Mouse (Mus musculus): Measurements from ENCODE around the gene Fam133b. TPM values are rescaled to one million over a fixed set of nuclear protein-coding genes. Genes with fewer than 3 reads are reported as not detected.

Fam133b gene
- polyA plus RNA-seq, 1 experiment from 2014 or later: 25.0 TPM

- no peak overlapping the region for H3K9ac ChIP-seq
- 96% methylated on average over 7 of the region's 7 CpGs for WGBS
Measured at GRCm38 (mm10) chr5:3579066-3579465, 35.4 kb downstream of the Fam133b start.

GRCm38 (mm10) chr5:3595693-3596398 is 52.2 kb downstream of the Fam133b start, which contains the start of gene Pex1:
Gene Pex1, plus strand, starts transcription at chr5:3596066.
- Histone ChIP-seq H3K27me3 (ENCODE audit: control insufficient read depth, insufficient read depth, low read length) (no peaks in the 10 kb centered on the region), H3K9ac (peak within 1 kb of the TSS; percentile 83), H3K4me3 (replicated peaks; ENCODE audit: low read length) (peak within 1 kb of the TSS; percentile 88), H3K4me2 (replicated peaks) (peak within 1 kb of the TSS; percentile 89), H3K4me1 (replicated peaks; ENCODE audit: control insufficient read depth, insufficient read depth, low read length) (peaks cover 19% of the 10 kb centered on the region), H3K27ac (peak within 1 kb of the TSS; percentile 80), H3K36me3 (replicated peaks; ENCODE audit: control insufficient read depth, insufficient read depth) (peaks cover 19% of the 10 kb centered on the region), H3K9me3 (ENCODE audit: control insufficient read depth, low read length) (no peaks in the 10 kb centered on the region)
- DNase-seq (ENCODE audit: low spot score) (peak; percentile 97), ATAC-seq (ENCODE audit: low FRiP score) (peak; percentile 98)
- under 1% methylated on average over 50 of the region's 50 CpGs for WGBS

More at GRCm38 (mm10) chr5:3579066-3579465, 35.4 kb downstream of the Fam133b start:
- H3K4me1 ChIP-seq (replicated peaks; ENCODE audit: control insufficient read depth, insufficient read depth, low read length): no peaks in the 10 kb centered on the region
- H3K27ac ChIP-seq: no peak overlapping the region
- no peak overlapping the region for H3K4me3 ChIP-seq (replicated peaks; ENCODE audit: low read length)
- no peaks in the 10 kb centered on the region for H3K27me3 ChIP-seq (ENCODE audit: control insufficient read depth, insufficient read depth, low read length)
- H3K4me2 ChIP-seq (replicated peaks): no peak overlapping the region
- peaks cover 96% of the 10 kb centered on the region for H3K36me3 ChIP-seq (replicated peaks; ENCODE audit: control insufficient read depth, insufficient read depth)
- no peak for ATAC-seq (ENCODE audit: low FRiP score)
- H3K9me3 ChIP-seq (ENCODE audit: control insufficient read depth, low read length): no peaks in the 10 kb centered on the region
- DNase-seq (ENCODE audit: low spot score): no peak

GRCm38 (mm10) chr5:3596399-3596766 is 52.8 kb downstream of the Fam133b start, which contains the start of gene Rbm48:
Gene Rbm48, minus strand, starts transcription at chr5:3596585.
- Histone ChIP-seq H3K4me2 (replicated peaks) (peak within 1 kb of the TSS; percentile 89), H3K9ac (peak within 1 kb of the TSS; percentile 83), H3K4me3 (replicated peaks; ENCODE audit: low read length) (peak within 1 kb of the TSS; percentile 88), H3K4me1 (replicated peaks; ENCODE audit: control insufficient read depth, insufficient read depth, low read length) (peaks cover 19% of the 10 kb centered on the region), H3K27me3 (ENCODE audit: control insufficient read depth, insufficient read depth, low read length) (no peaks in the 10 kb centered on the region), H3K27ac (peak within 1 kb of the TSS; percentile 80), H3K36me3 (replicated peaks; ENCODE audit: control insufficient read depth, insufficient read depth) (peaks cover 14% of the 10 kb centered on the region), H3K9me3 (ENCODE audit: control insufficient read depth, low read length) (no peaks in the 10 kb centered on the region)
- ATAC-seq (ENCODE audit: low FRiP score) (peak; percentile 86), DNase-seq (ENCODE audit: low spot score) (peak; percentile 81)
- WGBS: under 1% methylated on average over 31 of the region's 31 CpGs

GRCm38 (mm10) chr5:3597171-3597570 is 53.5 kb downstream of the Fam133b start:
- H3K9ac ChIP-seq: peak overlapping the region; percentile 83
- DNase-seq (ENCODE audit: low spot score): no peak
- no peak overlapping the region for H3K27ac ChIP-seq
- H3K4me2 ChIP-seq (replicated peaks): peak overlapping the region; percentile 89
- peaks cover 6% of the 10 kb centered on the region for H3K36me3 ChIP-seq (replicated peaks; ENCODE audit: control insufficient read depth, insufficient read depth)
- peaks cover 19% of the 10 kb centered on the region for H3K4me1 ChIP-seq (replicated peaks; ENCODE audit: control insufficient read depth, insufficient read depth, low read length)
- no peaks in the 10 kb centered on the region for H3K27me3 ChIP-seq (ENCODE audit: control insufficient read depth, insufficient read depth, low read length)
- ATAC-seq (ENCODE audit: low FRiP score): no peak
- no peaks in the 10 kb centered on the region for H3K9me3 ChIP-seq (ENCODE audit: control insufficient read depth, low read length)
- peak overlapping the region; percentile 88 for H3K4me3 ChIP-seq (replicated peaks; ENCODE audit: low read length)

- peaks cover 19% of the 10 kb centered on the region for H3K4me1 ChIP-seq (replicated peaks; ENCODE audit: control insufficient read depth, insufficient read depth, low read length)
- H3K27me3 ChIP-seq (ENCODE audit: control insufficient read depth, insufficient read depth, low read length): no peaks in the 10 kb centered on the region
- H3K27ac ChIP-seq: no peak overlapping the region
- H3K4me3 ChIP-seq (replicated peaks; ENCODE audit: low read length): no peak overlapping the region
- H3K4me2 ChIP-seq (replicated peaks): no peak overlapping the region
- no peaks in the 10 kb centered on the region for H3K9me3 ChIP-seq (ENCODE audit: control insufficient read depth, low read length)
- 0 out of 2 replicates have a peak, but pooled peaks cover 4% of the 10 kb centered on the region for H3K36me3 ChIP-seq (replicated peaks; ENCODE audit: control insufficient read depth, insufficient read depth)
- no peak overlapping the region for H3K9ac ChIP-seq
- 93% methylated on average over 5 of the region's 5 CpGs for WGBS
- no peak for DNase-seq (ENCODE audit: low spot score)
- ATAC-seq (ENCODE audit: low FRiP score): no peak
Measured at GRCm38 (mm10) chr5:3598766-3599165, 55.1 kb downstream of the Fam133b start.

GRCm38 (mm10) chr5:3600298-3600697 is 56.7 kb downstream of the Fam133b start:
- Histone ChIP-seq H3K9ac (no peak overlapping the region), H3K27ac (no peak overlapping the region), H3K4me3 (replicated peaks; ENCODE audit: low read length) (no peak overlapping the region), H3K4me1 (replicated peaks; ENCODE audit: control insufficient read depth, insufficient read depth, low read length) (peaks cover 9% of the 10 kb centered on the region), H3K4me2 (replicated peaks) (no peak overlapping the region), H3K9me3 (ENCODE audit: control insufficient read depth, low read length) (no peaks in the 10 kb centered on the region), H3K36me3 (replicated peaks; ENCODE audit: control insufficient read depth, insufficient read depth) (peaks cover 12% of the 10 kb centered on the region), H3K27me3 (ENCODE audit: control insufficient read depth, insufficient read depth, low read length) (no peaks in the 10 kb centered on the region)
- no peak for ATAC-seq (ENCODE audit: low FRiP score)
- no peak for DNase-seq (ENCODE audit: low spot score)
- WGBS: 81% methylated on average over 1 of the region's 1 CpGs

GRCm38 (mm10) chr5:3600790-3601189 is 57.2 kb downstream of the Fam133b start:
- DNase-seq (ENCODE audit: low spot score) (no peak), ATAC-seq (ENCODE audit: low FRiP score) (no peak)
- Histone ChIP-seq H3K36me3 (replicated peaks; ENCODE audit: control insufficient read depth, insufficient read depth) (peaks cover 17% of the 10 kb centered on the region), H3K9me3 (ENCODE audit: control insufficient read depth, low read length) (no peaks in the 10 kb centered on the region), H3K27ac (no peak overlapping the region), H3K9ac (no peak overlapping the region), H3K4me2 (replicated peaks) (no peak overlapping the region), H3K4me3 (replicated peaks; ENCODE audit: low read length) (no peak overlapping the region), H3K27me3 (ENCODE audit: control insufficient read depth, insufficient read depth, low read length) (no peaks in the 10 kb centered on the region), H3K4me1 (replicated peaks; ENCODE audit: control insufficient read depth, insufficient read depth, low read length) (peaks cover 8% of the 10 kb centered on the region)
- WGBS: 90% methylated on average over 3 of the region's 3 CpGs

GRCm38 (mm10) chr5:3607114-3607513 is 63.5 kb downstream of the Fam133b start:
- H3K9me3 ChIP-seq (ENCODE audit: control insufficient read depth, low read length): no peaks in the 10 kb centered on the region
- H3K4me1 ChIP-seq (replicated peaks; ENCODE audit: control insufficient read depth, insufficient read depth, low read length): no peaks in the 10 kb centered on the region
- no peak overlapping the region for H3K9ac ChIP-seq
- H3K27me3 ChIP-seq (ENCODE audit: control insufficient read depth, insufficient read depth, low read length): no peaks in the 10 kb centered on the region
- 96% methylated on average over 9 of the region's 9 CpGs for WGBS
- no peak overlapping the region for H3K27ac ChIP-seq
- no peak overlapping the region for H3K4me3 ChIP-seq (replicated peaks; ENCODE audit: low read length)
- no peak overlapping the region for H3K4me2 ChIP-seq (replicated peaks)
- peaks cover 56% of the 10 kb centered on the region for H3K36me3 ChIP-seq (replicated peaks; ENCODE audit: control insufficient read depth, insufficient read depth)
- ATAC-seq (ENCODE audit: low FRiP score): no peak
- no peak for DNase-seq (ENCODE audit: low spot score)

- Histone ChIP-seq H3K9ac (no peak overlapping the region), H3K27ac (no peak overlapping the region), H3K9me3 (ENCODE audit: control insufficient read depth, low read length) (no peaks in the 10 kb centered on the region), H3K4me2 (replicated peaks) (no peak overlapping the region), H3K36me3 (replicated peaks; ENCODE audit: control insufficient read depth, insufficient read depth) (peaks cover 55% of the 10 kb centered on the region), H3K27me3 (ENCODE audit: control insufficient read depth, insufficient read depth, low read length) (no peaks in the 10 kb centered on the region), H3K4me3 (replicated peaks; ENCODE audit: low read length) (no peak overlapping the region), H3K4me1 (replicated peaks; ENCODE audit: control insufficient read depth, insufficient read depth, low read length) (no peaks in the 10 kb centered on the region)
- DNase-seq (ENCODE audit: low spot score) (no peak), ATAC-seq (ENCODE audit: low FRiP score) (no peak)
- 95% methylated on average over 7 of the region's 7 CpGs for WGBS
Measured at GRCm38 (mm10) chr5:3609241-3609640, 65.6 kb downstream of the Fam133b start.
